Mouse (Mus musculus) olfactory bulb, adult 2 months (tissue): ENCODE measurements at regions not wholly inside any gene's neighbourhood (a gene's known extent, or its start where the extent isn't known, plus 50 kb on each side); places are given as distances from the start of the nearest gene placed in this dataset.

Experiments used
- CTCF ChIP-seq: fragments of 200-500 bp; IDR thresholded peaks from 2 replicates; pipeline ENCODE4 v1.5.1; 2012; ENCODE audit warnings: low read depth, mild to moderate bottlenecking, low read length, moderate library complexity; ENCODE audit not compliant: insufficient read depth
- POLR2A ChIP-seq: fragments of 200-500 bp; IDR thresholded peaks from 2 replicates; pipeline ENCODE4 v1.6.1; 2012; ENCODE audit warnings: mild to moderate bottlenecking, low read depth, low read length, moderate library complexity; ENCODE audit not compliant: insufficient read depth

DNA sequence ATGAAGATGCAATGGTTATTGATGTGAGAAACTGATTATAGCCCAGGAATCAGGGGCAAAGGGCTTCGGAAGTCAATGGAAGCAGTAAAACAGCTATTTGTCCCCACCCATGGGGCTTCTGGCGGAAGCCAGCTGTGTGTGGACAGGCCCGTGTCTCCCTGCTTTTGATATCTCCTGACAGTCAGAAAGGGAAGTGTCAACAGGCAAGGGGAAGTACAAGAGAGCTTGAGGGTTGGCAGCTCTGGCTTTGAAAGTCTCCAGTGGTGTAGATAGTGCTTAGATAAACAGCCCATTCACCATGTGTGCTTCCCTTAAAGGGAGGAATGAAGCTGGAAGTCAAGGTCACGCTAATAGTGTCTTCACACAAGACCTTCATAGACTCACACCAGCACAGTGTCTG lies 182.7 kb upstream of the Eci2 start:
- no peak for TF ChIP-seq CTCF
- no peak for TF ChIP-seq POLR2A
